Mouse (Mus musculus) T-helper 1 cell (primary cell): ENCODE data around the gene Iqcc.

Experiments used
- in situ Hi-C: fragments of 300-600 bp; cut with MboI, MseI; formaldehyde crosslinking; loops from one replicate; pipeline ENCODE4 v1.15.1; 2025; ENCODE audit warnings: high pct_unique_total_duplicates

Gene Iqcc

DNA sequence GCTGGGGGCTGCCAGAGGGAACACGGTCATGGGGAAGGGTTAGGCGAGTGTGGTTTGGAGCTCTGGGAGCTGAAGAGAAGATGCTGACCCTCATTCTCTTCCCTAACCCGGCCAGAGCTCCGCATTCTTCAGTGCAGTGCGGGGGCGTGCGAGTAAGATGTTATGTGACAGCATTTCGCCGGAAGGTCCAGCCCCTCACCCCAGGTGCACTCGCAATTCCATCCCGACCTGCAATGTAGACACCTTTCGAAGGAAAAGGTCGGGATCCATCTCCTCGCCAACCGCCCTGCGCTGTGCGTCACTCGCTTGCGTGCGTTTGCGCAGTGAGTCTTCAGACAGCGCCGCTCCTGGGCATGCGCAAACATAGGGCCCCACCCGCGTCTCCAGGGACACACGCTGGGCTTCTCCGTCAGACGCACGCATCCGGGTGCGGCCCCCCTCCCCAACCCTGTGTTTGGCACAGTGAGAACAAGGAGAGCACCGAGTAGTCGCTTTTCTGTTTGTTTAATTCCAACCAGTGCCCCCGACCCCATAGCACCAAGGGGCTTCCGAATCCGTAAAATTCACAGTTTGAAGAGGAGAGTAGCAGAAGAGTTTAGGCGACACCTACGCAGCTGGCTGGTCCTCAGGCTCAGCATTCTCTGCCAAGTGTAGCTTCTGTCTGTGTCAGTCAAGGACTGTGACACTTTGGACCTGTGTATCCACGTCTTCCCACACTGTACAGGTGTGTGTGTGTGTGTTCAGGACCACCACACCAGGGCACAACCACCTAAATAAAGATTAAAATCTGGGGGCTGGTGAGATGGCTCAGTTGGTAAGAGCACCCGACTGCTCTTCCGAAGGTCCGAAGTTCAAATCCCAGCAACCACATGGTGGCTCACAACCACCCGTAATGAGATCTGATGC lies at the start of gene Iqcc:
Iqcc (minus strand) TSS at position 314 of the 906 bp plus-strand sequence.
- in situ Hi-C loops: no loop called here

DNA sequence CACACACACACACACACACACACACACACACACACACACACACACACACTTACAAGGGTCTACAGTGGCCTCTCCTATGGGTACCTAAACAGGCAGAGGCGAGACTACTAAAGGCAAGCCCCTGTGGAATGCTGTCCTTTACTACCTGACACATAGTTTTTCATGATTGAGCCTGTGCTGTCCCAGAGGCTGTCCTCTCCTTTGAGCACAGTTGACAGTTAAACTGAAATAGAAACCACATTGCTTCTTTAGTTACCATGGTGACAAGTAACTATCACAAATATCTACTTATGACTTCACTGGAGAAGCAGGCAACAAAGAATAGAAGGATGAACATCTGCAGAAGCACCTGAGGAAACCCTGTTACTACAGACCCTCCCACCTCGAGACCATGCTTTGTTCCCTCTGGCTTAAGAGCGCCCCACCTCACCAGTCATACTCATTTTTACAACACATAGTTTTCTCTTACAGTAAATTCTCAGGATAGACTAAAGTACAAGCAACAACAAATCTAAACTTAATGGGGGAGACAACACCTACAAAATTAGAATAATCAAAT lies 43.4 kb upstream of the Iqcc start:
- in situ Hi-C loops: loop anchor here (25.0 kb wide), 1 partner anchor 900 kb away; the partner anchor contains the start of gene Nkain1

GRCm38 (mm10) chr4:129661584-129661983 lies 42.7 kb upstream of the Iqcc start:
- in situ Hi-C loops: loop anchor here (25.0 kb wide), 1 partner anchor 901 kb away; the partner anchor contains the start of gene Nkain1

GRCm38 (mm10) chr4:129654770-129655169 lies 35.9 kb upstream of the Iqcc start:
- in situ Hi-C loops: loop anchor here (25.0 kb wide), 1 partner anchor 908 kb away; the partner anchor contains the start of gene Nkain1

- in situ Hi-C loops: loop anchor here (25.0 kb wide), 1 partner anchor 912 kb away; the partner anchor contains the start of gene Nkain1
These were observed 31.5 kb upstream of the Iqcc start for GRCm38 (mm10) chr4:129650359-129650758.

GRCm38 (mm10) chr4:129648656-129649055 lies 29.8 kb upstream of the Iqcc start:
- in situ Hi-C loops: no loop called here

- in situ Hi-C loops: no loop called here
These were observed 26.3 kb upstream of the Iqcc start for GRCm38 (mm10) chr4:129645204-129645603.

DNA sequence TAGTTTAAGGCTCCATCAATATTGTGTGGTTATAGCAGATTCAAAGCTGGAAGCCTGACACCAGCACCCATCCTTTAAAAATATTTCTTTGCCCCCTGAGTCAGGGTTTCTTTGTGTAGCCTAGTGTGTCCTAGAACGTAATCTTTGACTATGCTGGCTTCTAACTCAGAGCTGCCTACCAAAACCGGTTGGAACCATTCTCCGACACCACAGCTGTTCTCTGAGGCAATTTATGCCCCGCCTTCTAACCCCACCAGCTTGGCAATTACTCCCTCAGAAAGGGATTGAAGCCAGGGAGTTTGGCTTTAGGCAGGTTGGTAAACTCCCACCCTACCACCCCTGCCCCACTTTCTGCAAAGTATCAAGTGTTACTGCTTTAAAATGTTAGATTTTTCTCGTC lies 22.9 kb upstream of the Iqcc start:
- in situ Hi-C loops: no loop called here

DNA sequence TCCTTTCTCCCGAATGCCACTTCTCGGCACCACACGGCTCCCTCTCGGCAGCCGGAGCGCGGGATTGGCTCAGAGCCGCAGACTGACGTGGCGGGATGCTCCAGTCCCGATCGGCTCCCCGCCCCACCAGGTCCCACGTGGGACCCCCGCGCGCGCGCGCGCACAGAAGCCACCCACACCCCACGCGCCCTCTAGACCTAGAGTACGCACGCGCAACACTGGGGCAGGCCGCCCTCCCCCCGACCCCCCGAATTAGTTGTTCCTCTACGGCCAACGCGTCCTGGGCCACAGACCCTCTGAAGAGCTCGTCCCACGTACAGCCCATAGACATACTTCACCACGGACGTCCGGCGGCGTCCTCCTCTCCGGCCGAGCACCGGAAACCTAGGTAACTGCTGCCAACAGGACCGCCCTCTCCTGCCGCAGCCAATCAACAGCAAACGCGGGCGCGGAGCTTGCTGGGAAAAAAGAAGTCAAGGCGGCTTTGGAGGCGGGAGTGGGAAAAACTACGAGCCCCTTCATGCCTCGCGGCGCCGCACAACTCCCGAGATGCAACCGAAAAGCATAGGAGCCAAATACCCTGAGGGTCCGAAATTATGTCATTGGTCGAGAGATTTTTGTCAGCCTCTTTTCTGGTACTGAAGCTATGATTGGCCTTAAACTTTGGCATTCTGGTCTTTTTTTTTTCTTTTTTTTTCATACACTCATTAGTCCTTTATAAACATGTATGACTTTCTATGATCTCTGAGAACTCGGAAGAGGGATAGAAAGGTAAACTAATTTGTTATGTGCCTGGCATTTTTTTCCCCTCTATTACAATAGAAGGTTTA lies 22.0 kb upstream of the Iqcc start, which contains the start of gene Txlna:
Txlna (minus strand) TSS at position 428 of the 830 bp plus-strand sequence.
- in situ Hi-C loops: no loop called here

DNA sequence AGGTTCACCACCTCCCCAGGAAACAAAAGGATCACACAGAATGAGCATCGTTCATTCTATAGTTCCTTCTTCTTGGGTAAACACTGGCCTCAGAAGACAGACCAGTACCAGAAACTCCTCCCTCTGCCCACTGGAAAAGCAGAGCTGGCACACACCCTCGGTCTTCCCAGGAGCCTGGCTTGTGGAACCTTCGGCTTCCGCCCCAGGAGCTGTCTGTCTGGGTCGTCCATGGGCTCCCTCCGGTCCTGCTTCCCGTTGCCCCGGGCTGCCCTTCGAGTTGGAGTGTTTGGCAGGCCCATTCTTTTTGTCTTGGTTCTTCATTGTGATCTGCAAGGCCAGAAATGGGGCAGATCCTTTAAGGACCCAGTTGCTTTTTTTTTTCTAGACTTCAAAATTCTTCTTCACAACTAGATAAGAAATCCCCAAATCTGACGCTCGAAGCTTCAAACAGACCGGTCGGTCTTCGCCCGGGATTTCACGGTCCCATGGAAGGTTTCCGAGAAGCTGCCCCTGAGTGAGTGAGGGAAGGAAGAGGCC lies 21.3 kb upstream of the Iqcc start:
- in situ Hi-C loops: no loop called here

DNA sequence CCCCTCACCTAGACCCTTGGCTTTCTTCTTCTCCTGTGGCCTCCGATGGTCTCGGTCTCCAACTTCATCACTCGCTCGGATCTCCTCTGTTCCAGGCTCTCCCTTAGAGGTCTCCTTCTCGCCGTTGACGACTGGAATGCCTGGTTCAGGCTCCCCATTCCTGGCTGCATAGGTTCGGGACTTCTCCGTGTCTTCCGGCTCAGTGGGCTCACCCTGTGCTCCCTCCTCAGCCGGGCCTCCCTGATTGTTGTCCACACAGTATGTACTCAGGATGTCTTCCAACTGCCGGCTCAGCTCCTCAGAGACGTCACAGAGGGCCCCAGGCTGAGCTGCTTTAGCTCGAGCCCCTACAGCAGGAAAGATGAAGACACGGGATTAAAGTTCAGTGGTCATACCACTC lies 20.3 kb upstream of the Iqcc start:
- in situ Hi-C loops: no loop called here

- in situ Hi-C loops: no loop called here
These were observed 15.0 kb upstream of the Iqcc start for GRCm38 (mm10) chr4:129633852-129634251.

DNA sequence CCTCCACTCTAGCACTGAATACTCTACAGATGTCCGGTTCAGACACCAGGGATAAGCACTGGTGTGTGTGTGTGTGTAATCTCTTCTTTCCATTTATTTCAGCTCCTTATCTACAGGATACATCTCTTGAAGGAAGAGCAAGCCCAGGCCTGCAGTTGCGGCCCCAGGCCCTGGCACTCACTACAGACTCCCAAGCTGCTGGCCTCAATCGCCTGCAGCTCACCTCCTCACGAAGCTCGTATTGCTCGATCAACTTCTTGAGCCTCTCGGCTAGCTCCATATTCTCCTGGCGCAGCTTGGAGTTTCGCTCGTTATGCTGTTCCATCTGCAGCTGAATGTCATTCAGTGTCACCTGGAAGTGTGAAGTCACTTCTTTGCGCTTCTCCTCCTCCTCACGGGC lies 13.0 kb upstream of the Iqcc start:
- in situ Hi-C loops: no loop called here

- in situ Hi-C loops: no loop called here
These were observed 12.0 kb upstream of the Iqcc start for GRCm38 (mm10) chr4:129630944-129631343.

DNA sequence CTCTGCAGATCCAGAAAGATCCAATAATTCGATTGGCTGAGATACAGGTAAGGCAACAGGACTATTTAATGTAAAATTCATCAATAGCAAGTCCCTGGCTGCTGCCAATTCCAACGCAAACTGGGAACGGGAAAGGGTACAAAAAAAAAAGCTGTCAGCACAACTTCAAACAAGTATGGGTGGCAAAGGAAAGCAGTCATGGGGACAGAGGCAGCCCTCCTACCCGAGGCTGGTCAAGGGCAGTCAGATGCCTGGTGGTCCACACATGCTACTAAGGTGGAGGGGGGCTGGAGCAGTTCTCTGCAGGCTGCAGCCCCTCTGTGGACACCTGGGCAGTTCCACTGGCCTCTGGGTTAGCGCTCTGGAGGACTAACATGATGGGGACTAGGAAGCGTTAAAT lies 7.1 kb upstream of the Iqcc start:
- in situ Hi-C loops: no loop called here

- in situ Hi-C loops: no loop called here
These were observed 6.6 kb upstream of the Iqcc start for GRCm38 (mm10) chr4:129625496-129625895.

GRCm38 (mm10) chr4:129625029-129625370 lies 6.1 kb upstream of the Iqcc start:
- in situ Hi-C loops: no loop called here

DNA sequence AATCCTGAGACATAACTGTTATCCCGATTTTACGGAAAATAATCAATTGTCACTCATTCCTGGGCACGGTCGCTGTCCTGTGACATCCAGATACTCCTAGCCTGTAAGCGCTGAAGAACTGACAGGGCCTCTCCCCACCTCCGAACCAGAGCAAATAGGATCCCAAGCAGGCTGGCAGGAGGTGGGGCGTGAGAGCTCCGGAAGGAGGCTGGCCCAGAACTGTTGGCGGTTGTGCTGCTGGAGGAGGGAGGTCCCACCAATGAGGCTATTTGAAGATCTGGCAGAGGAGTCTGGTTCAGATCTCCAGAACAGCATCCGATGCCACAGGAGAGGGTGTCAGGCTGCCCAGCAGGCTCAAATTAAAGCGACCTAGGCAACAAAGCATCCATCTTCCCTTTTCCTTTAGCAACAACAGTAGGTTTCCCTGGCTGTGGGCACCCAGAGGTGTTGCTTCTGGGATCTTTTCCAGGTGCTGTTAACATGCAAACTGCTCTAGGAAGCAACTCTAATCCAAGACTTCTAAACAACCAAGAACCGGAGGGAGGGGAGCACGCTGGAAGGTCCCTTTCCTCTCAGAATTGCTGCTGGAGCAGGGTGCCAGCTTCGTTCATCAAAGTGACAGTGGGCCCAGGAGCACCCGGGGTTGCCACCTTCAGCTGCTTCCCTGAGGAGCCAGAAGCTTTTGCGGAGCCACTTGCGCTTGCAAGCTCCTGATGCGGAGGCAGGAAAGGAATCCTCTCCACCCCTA lies 5.6 kb upstream of the Iqcc start:
- in situ Hi-C loops: no loop called here

GRCm38 (mm10) chr4:129623681-129624091 lies 4.8 kb upstream of the Iqcc start, which contains the start of gene Ccdc28b:
Gene Ccdc28b, minus strand, starts transcription at chr4:129623947.
- in situ Hi-C loops: no loop called here

DNA sequence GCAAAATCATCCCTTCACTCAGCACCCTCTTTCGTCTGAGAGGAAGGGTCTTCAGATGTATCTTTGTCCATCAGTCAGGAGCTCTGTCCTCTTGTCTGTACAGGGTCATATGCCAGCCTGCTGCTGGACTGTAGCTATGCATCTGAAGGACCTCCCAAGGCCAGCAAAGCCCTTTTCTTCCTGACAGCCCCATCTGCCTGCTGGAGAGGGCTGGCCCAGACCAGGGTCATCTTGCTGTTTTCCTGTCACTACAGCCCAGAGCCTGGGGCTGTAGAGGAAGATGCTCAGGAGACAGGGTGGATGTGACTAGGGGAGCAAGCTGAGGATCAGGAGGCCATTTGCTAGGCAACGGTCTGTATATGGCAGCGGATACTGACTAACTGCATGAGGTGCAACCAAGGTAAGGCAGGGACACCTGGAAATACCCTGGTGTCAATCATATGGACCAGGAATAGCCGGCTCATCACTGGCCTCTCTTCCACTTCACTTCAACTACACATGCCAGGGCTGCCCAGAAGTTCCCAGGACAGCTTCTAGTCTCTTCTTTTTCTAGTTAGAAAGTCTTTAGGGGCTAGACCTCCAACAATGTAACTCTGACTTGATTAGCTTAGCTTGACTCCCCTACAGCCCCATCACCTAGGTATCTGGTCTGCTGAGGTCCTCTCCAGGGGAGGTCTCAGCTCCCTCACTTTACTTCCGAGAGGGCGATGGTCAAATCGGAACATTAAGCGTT lies 4.1 kb upstream of the Iqcc start:
- in situ Hi-C loops: no loop called here
